Mouse (Mus musculus): ENCODE results near the gene Adamts2. TPM values are rescaled to one million over a fixed set of nuclear protein-coding genes. Genes with fewer than 3 reads are reported as not detected.
A peak's percentile ranks its signal among the peaks of the same experiment; 100 is the strongest.

Gene Adamts2
- polyA plus RNA-seq, 1 experiment from 2014 or later, result 0.69 TPM

- no peak overlapping the region for H3K4me2 ChIP-seq (ENCODE audit: low read length)
- WGBS, result 44% methylated on average over 6 of the region's 6 CpGs
- H3K9me3 ChIP-seq (replicated peaks; ENCODE audit: control insufficient read depth, low read length), result no peaks in the 10 kb centered on the region
- peak; percentile 35 for DNase-seq (ENCODE audit: low spot score)
- H3K27ac ChIP-seq (ENCODE audit: low read depth, low read length), result no peak overlapping the region
- ATAC-seq, result no peak
- no peaks in the 10 kb centered on the region for H3K36me3 ChIP-seq (ENCODE audit: control insufficient read depth, insufficient read depth, low read length)
- no peak overlapping the region for H3K4me3 ChIP-seq (ENCODE audit: low read depth, low read length)
- no peak overlapping the region for H3K9ac ChIP-seq (ENCODE audit: low read length)
- H3K27me3 ChIP-seq (replicated peaks; ENCODE audit: control insufficient read depth, insufficient read depth, low read length), result no peaks in the 10 kb centered on the region
- no peaks in the 10 kb centered on the region for H3K4me1 ChIP-seq (ENCODE audit: control insufficient read depth, insufficient read depth, low read length)
These were observed 143.1 kb downstream of the Adamts2 start for GRCm38 (mm10) chr11:50744971-50745370.

GRCm38 (mm10) chr11:50746508-50746907 is 144.6 kb downstream of the Adamts2 start:
- DNase-seq (ENCODE audit: low spot score) (no peak), ATAC-seq (no peak)
- Histone ChIP-seq H3K4me3 (ENCODE audit: low read depth, low read length) (no peak overlapping the region), H3K9ac (ENCODE audit: low read length) (no peak overlapping the region), H3K9me3 (replicated peaks; ENCODE audit: control insufficient read depth, low read length) (no peaks in the 10 kb centered on the region), H3K36me3 (ENCODE audit: control insufficient read depth, insufficient read depth, low read length) (no peaks in the 10 kb centered on the region), H3K4me2 (ENCODE audit: low read length) (no peak overlapping the region), H3K4me1 (ENCODE audit: control insufficient read depth, insufficient read depth, low read length) (no peaks in the 10 kb centered on the region), H3K27me3 (replicated peaks; ENCODE audit: control insufficient read depth, insufficient read depth, low read length) (no peaks in the 10 kb centered on the region), H3K27ac (ENCODE audit: low read depth, low read length) (no peak overlapping the region)
- WGBS, result 54% methylated on average over 2 of the region's 2 CpGs

GRCm38 (mm10) chr11:50750983-50751585 is 149.2 kb downstream of the Adamts2 start:
- Histone ChIP-seq H3K4me1 (ENCODE audit: control insufficient read depth, insufficient read depth, low read length) (no peaks in the 10 kb centered on the region), H3K9me3 (replicated peaks; ENCODE audit: control insufficient read depth, low read length) (no peaks in the 10 kb centered on the region), H3K27ac (ENCODE audit: low read depth, low read length) (no peak overlapping the region), H3K4me3 (ENCODE audit: low read depth, low read length) (no peak overlapping the region), H3K4me2 (ENCODE audit: low read length) (no peak overlapping the region), H3K9ac (ENCODE audit: low read length) (no peak overlapping the region), H3K36me3 (ENCODE audit: control insufficient read depth, insufficient read depth, low read length) (no peaks in the 10 kb centered on the region), H3K27me3 (replicated peaks; ENCODE audit: control insufficient read depth, insufficient read depth, low read length) (no peaks in the 10 kb centered on the region)
- WGBS, result 44% methylated on average over 7 of the region's 7 CpGs
- ATAC-seq, result no peak
- no peak for DNase-seq (ENCODE audit: low spot score)

GRCm38 (mm10) chr11:50757741-50758140 is 155.9 kb downstream of the Adamts2 start:
- no peak overlapping the region for H3K4me2 ChIP-seq (ENCODE audit: low read length)
- no peak overlapping the region for H3K27ac ChIP-seq (ENCODE audit: low read depth, low read length)
- no peaks in the 10 kb centered on the region for H3K36me3 ChIP-seq (ENCODE audit: control insufficient read depth, insufficient read depth, low read length)
- H3K9me3 ChIP-seq (replicated peaks; ENCODE audit: control insufficient read depth, low read length), result no peaks in the 10 kb centered on the region
- no peaks in the 10 kb centered on the region for H3K27me3 ChIP-seq (replicated peaks; ENCODE audit: control insufficient read depth, insufficient read depth, low read length)
- ATAC-seq (no peak), DNase-seq (ENCODE audit: low spot score) (no peak)
- WGBS, result 52% methylated on average over 4 of the region's 4 CpGs
- no peak overlapping the region for H3K4me3 ChIP-seq (ENCODE audit: low read depth, low read length)
- H3K9ac ChIP-seq (ENCODE audit: low read length), result no peak overlapping the region
- no peaks in the 10 kb centered on the region for H3K4me1 ChIP-seq (ENCODE audit: control insufficient read depth, insufficient read depth, low read length)

GRCm38 (mm10) chr11:50766461-50766860 is 164.6 kb downstream of the Adamts2 start:
- Histone ChIP-seq H3K36me3 (ENCODE audit: control insufficient read depth, insufficient read depth, low read length) (no peaks in the 10 kb centered on the region), H3K4me2 (ENCODE audit: low read length) (no peak overlapping the region), H3K9me3 (replicated peaks; ENCODE audit: control insufficient read depth, low read length) (no peaks in the 10 kb centered on the region), H3K4me3 (ENCODE audit: low read depth, low read length) (no peak overlapping the region), H3K4me1 (ENCODE audit: control insufficient read depth, insufficient read depth, low read length) (0 out of 2 replicates have a peak, but pooled peaks cover 3% of the 10 kb centered on the region), H3K27ac (ENCODE audit: low read depth, low read length) (no peak overlapping the region), H3K27me3 (replicated peaks; ENCODE audit: control insufficient read depth, insufficient read depth, low read length) (no peaks in the 10 kb centered on the region), H3K9ac (ENCODE audit: low read length) (no peak overlapping the region)
- no peak for ATAC-seq
- WGBS, result 85% methylated on average over 7 of the region's 7 CpGs
- no peak for DNase-seq (ENCODE audit: low spot score)

GRCm38 (mm10) chr11:50767039-50767438 is 165.2 kb downstream of the Adamts2 start:
- no peak overlapping the region for H3K4me3 ChIP-seq (ENCODE audit: low read depth, low read length)
- no peak overlapping the region for H3K4me2 ChIP-seq (ENCODE audit: low read length)
- H3K27ac ChIP-seq (ENCODE audit: low read depth, low read length), result no peak overlapping the region
- no peaks in the 10 kb centered on the region for H3K9me3 ChIP-seq (replicated peaks; ENCODE audit: control insufficient read depth, low read length)
- 22% methylated on average over 4 of the region's 4 CpGs for WGBS
- H3K9ac ChIP-seq (ENCODE audit: low read length), result no peak overlapping the region
- H3K27me3 ChIP-seq (replicated peaks; ENCODE audit: control insufficient read depth, insufficient read depth, low read length), result no peaks in the 10 kb centered on the region
- no peaks in the 10 kb centered on the region for H3K36me3 ChIP-seq (ENCODE audit: control insufficient read depth, insufficient read depth, low read length)
- ATAC-seq, result no peak
- H3K4me1 ChIP-seq (ENCODE audit: control insufficient read depth, insufficient read depth, low read length), result 0 out of 2 replicates have a peak, but pooled peaks cover 3% of the 10 kb centered on the region
- peak; percentile 35 for DNase-seq (ENCODE audit: low spot score)

GRCm38 (mm10) chr11:50768995-50769749 is 167.3 kb downstream of the Adamts2 start:
- H3K4me1 ChIP-seq (ENCODE audit: control insufficient read depth, insufficient read depth, low read length), result 0 out of 2 replicates have a peak, but pooled peaks cover 3% of the 10 kb centered on the region
- no peaks in the 10 kb centered on the region for H3K9me3 ChIP-seq (replicated peaks; ENCODE audit: control insufficient read depth, low read length)
- no peaks in the 10 kb centered on the region for H3K27me3 ChIP-seq (replicated peaks; ENCODE audit: control insufficient read depth, insufficient read depth, low read length)
- H3K36me3 ChIP-seq (ENCODE audit: control insufficient read depth, insufficient read depth, low read length), result no peaks in the 10 kb centered on the region
- no peak overlapping the region for H3K4me3 ChIP-seq (ENCODE audit: low read depth, low read length)
- ATAC-seq (peak; percentile 86), DNase-seq (ENCODE audit: low spot score) (peak; percentile 92)
- no peak overlapping the region for H3K9ac ChIP-seq (ENCODE audit: low read length)
- peak overlapping the region; percentile 49 for H3K4me2 ChIP-seq (ENCODE audit: low read length)
- 12% methylated on average over 14 of the region's 14 CpGs for WGBS
- H3K27ac ChIP-seq (ENCODE audit: low read depth, low read length), result no peak overlapping the region

- no peak overlapping the region for H3K9ac ChIP-seq (ENCODE audit: low read length)
- 0 out of 2 replicates have a peak, but pooled peaks cover 3% of the 10 kb centered on the region for H3K4me1 ChIP-seq (ENCODE audit: control insufficient read depth, insufficient read depth, low read length)
- no peaks in the 10 kb centered on the region for H3K9me3 ChIP-seq (replicated peaks; ENCODE audit: control insufficient read depth, low read length)
- no peaks in the 10 kb centered on the region for H3K36me3 ChIP-seq (ENCODE audit: control insufficient read depth, insufficient read depth, low read length)
- H3K4me2 ChIP-seq (ENCODE audit: low read length), result no peak overlapping the region
- no peaks in the 10 kb centered on the region for H3K27me3 ChIP-seq (replicated peaks; ENCODE audit: control insufficient read depth, insufficient read depth, low read length)
- 86% methylated on average over 1 of the region's 1 CpGs for WGBS
- H3K4me3 ChIP-seq (ENCODE audit: low read depth, low read length), result no peak overlapping the region
- DNase-seq (ENCODE audit: low spot score) (no peak), ATAC-seq (no peak)
- H3K27ac ChIP-seq (ENCODE audit: low read depth, low read length), result no peak overlapping the region
These were observed 169.1 kb downstream of the Adamts2 start for GRCm38 (mm10) chr11:50771006-50771405.

- H3K4me2 ChIP-seq (ENCODE audit: low read length), result no peak overlapping the region
- WGBS, result 72% methylated on average over 11 of the region's 11 CpGs
- H3K27me3 ChIP-seq (replicated peaks; ENCODE audit: control insufficient read depth, insufficient read depth, low read length), result no peaks in the 10 kb centered on the region
- no peaks in the 10 kb centered on the region for H3K9me3 ChIP-seq (replicated peaks; ENCODE audit: control insufficient read depth, low read length)
- no peak for DNase-seq (ENCODE audit: low spot score)
- no peak overlapping the region for H3K9ac ChIP-seq (ENCODE audit: low read length)
- H3K36me3 ChIP-seq (ENCODE audit: control insufficient read depth, insufficient read depth, low read length), result no peaks in the 10 kb centered on the region
- no peak overlapping the region for H3K4me3 ChIP-seq (ENCODE audit: low read depth, low read length)
- H3K27ac ChIP-seq (ENCODE audit: low read depth, low read length), result no peak overlapping the region
- no peaks in the 10 kb centered on the region for H3K4me1 ChIP-seq (ENCODE audit: control insufficient read depth, insufficient read depth, low read length)
- no peak for ATAC-seq
These were observed 195.8 kb downstream of the Adamts2 start for GRCm38 (mm10) chr11:50797674-50798073.
